In genomic region chr8:19706101-19706725, GRCm38 (mm10) we compare ENCODE assay signal across 12 mouse cellular contexts. TPM values are rescaled to one million over a fixed set of nuclear protein-coding genes. Genes with fewer than 3 reads are reported as not detected.
"Had no signal": no experiment of that assay in that cellular context is flagged by ENCODE, and none has a peak within 500 bp of the region (broad histone marks: within the 10 kb centered on the region; RNA-seq: fewer than 3 reads in every experiment).

No protein-coding gene starts in this region.

RNA-seq across cellular contexts. Expression of gene 4930467E23Rik, which starts 23.2 kb away (rescaled TPM):
- polyA plus RNA-seq: neural tube, embryonic 13.5 days; neural tube, embryonic 14.5 days; neural tube, embryonic 15.5 days; small intestine, adult 2 months; spleen, adult 2 months; stomach, embryonic 14.5 days; stomach, embryonic 15.5 days; stomach, embryonic 16.5 days; stomach, postnatal 0 days; thymus, adult 2 months; thymus, postnatal 0 days; urinary bladder, adult 2 months had no signal
